Mouse (Mus musculus) E14TG2a.4 (cell line): ENCODE data around the gene Gm21985.

ENCODE experiments used
- H3K27me3 ChIP-seq: 2 replicates; pipeline ENCODE4 v1.6.1; 2014; ENCODE audit warnings: low read length, control low read depth; ENCODE audit not compliant: insufficient read depth
- H3K36me3 ChIP-seq: 2 replicates; pipeline ENCODE4 v1.6.1; 2014; ENCODE audit warnings: low read length, control low read depth; ENCODE audit not compliant: insufficient read depth
- H3K4me1 ChIP-seq: replicated peaks from 2 replicates; pipeline ENCODE4 v1.6.1; 2014; ENCODE audit warnings: low read depth, low read length, control low read depth
- H3K4me3 ChIP-seq: replicated peaks from 2 replicates; pipeline ENCODE4 v1.5.1; 2014; ENCODE audit warnings: mild to moderate bottlenecking, low read length
- H3K9me3 ChIP-seq: 2 replicates; pipeline ENCODE4 v1.6.1; 2014; ENCODE audit warnings: low read length, control low read depth
- CTCF ChIP-seq: conservative IDR thresholded peaks from 2 replicates; pipeline ENCODE4 v1.5.1; 2014; ENCODE audit warnings: low read length
- NANOG ChIP-seq: IDR thresholded peaks from 2 replicates; pipeline ENCODE4 v1.6.1; 2014; ENCODE audit warnings: borderline replicate concordance, low read length, mixed read lengths
- POU5F1 ChIP-seq: IDR thresholded peaks from 2 replicates; pipeline ENCODE4 v1.6.1; 2014; ENCODE audit warnings: low read length, borderline replicate concordance

Gm21985 gene

GRCm38 (mm10) chr2:112259241-112259962 lies 6.7 kb upstream of the Gm21985 start, which contains the start of gene Nutm1:
Gene Nutm1, minus strand, starts transcription at chr2:112259291.
- H3K4me3 ChIP-seq: no peak within 1 kb of the TSS
- H3K9me3 ChIP-seq: no peaks in the 10 kb centered on the region
- peaks cover 24% of the 10 kb centered on the region for H3K4me1 ChIP-seq
- H3K27me3 ChIP-seq: peaks cover 1% of the 10 kb centered on the region; the same call in 1 of the 2 replicates
- no peak for TF ChIP-seq NANOG
- H3K36me3 ChIP-seq: peaks cover 16% of the 10 kb centered on the region

GRCm38 (mm10) chr2:112261748-112262653 lies 4.1 kb upstream of the Gm21985 start, which contains the start of gene Nop10:
Gene Nop10, plus strand, starts transcription at chr2:112261926.
- Histone ChIP-seq H3K27me3 (no peaks in the 10 kb centered on the region), H3K36me3 (peaks cover 25% of the 10 kb centered on the region), H3K4me1 (peaks cover 35% of the 10 kb centered on the region), H3K4me3 (peak within 1 kb of the TSS; percentile 90), H3K9me3 (no peaks in the 10 kb centered on the region)
- TF ChIP-seq POU5F1 (no peak), CTCF (peak; percentile 71), NANOG (no peak)

- H3K4me3 ChIP-seq: peak overlapping the region; percentile 90
- peaks cover 42% of the 10 kb centered on the region for H3K4me1 ChIP-seq
- H3K36me3 ChIP-seq: peaks cover 25% of the 10 kb centered on the region
- no peaks in the 10 kb centered on the region for H3K27me3 ChIP-seq
- no peaks in the 10 kb centered on the region for H3K9me3 ChIP-seq
- TF ChIP-seq POU5F1: no peak
- TF ChIP-seq CTCF: peak; percentile 23
- no peak for TF ChIP-seq NANOG
Measured at GRCm38 (mm10) chr2:112262779-112263295, 3.3 kb upstream of the Gm21985 start.

- Histone ChIP-seq H3K27me3 (no peaks in the 10 kb centered on the region), H3K4me3 (peak overlapping the region; percentile 90), H3K36me3 (peaks cover 25% of the 10 kb centered on the region), H3K9me3 (no peaks in the 10 kb centered on the region), H3K4me1 (peaks cover 42% of the 10 kb centered on the region)
- no peak for TF ChIP-seq POU5F1
- no peak for TF ChIP-seq CTCF
- no peak for TF ChIP-seq NANOG
Measured at GRCm38 (mm10) chr2:112264364-112264763, 1.8 kb upstream of the Gm21985 start.

- TF ChIP-seq POU5F1 (no peak), NANOG (no peak), CTCF (no peak)
- Histone ChIP-seq H3K27me3 (no peaks in the 10 kb centered on the region), H3K4me3 (peak within 1 kb of the TSS; percentile 90)
Measured at GRCm38 (mm10) chr2:112265448-112266241, 469 bp upstream of the Gm21985 start, which contains the start of gene Slc12a6. Gene Slc12a6, plus strand, starts transcription at chr2:112265825.

GRCm38 (mm10) chr2:112266780-112267179 lies 666 bp downstream of the Gm21985 start:
- H3K27me3 ChIP-seq: no peaks in the 10 kb centered on the region
- H3K4me1 ChIP-seq: peaks cover 45% of the 10 kb centered on the region
- TF ChIP-seq POU5F1 (no peak), NANOG (no peak), CTCF (no peak)

More at GRCm38 (mm10) chr2:112265448-112266241, 469 bp upstream of the Gm21985 start, which contains the start of gene Slc12a6:
- peaks cover 25% of the 10 kb centered on the region for H3K36me3 ChIP-seq
- H3K4me1 ChIP-seq: peaks cover 45% of the 10 kb centered on the region
- no peaks in the 10 kb centered on the region for H3K9me3 ChIP-seq

GRCm38 (mm10) chr2:112267547-112268269 lies 1.6 kb downstream of the Gm21985 start:
- Histone ChIP-seq H3K36me3 (peaks cover 27% of the 10 kb centered on the region), H3K4me1 (peaks cover 45% of the 10 kb centered on the region), H3K4me3 (no peak overlapping the region), H3K27me3 (no peaks in the 10 kb centered on the region), H3K9me3 (no peaks in the 10 kb centered on the region)
- TF ChIP-seq NANOG (no peak), CTCF (no peak), POU5F1 (no peak)

More at GRCm38 (mm10) chr2:112266780-112267179, 666 bp downstream of the Gm21985 start:
- Histone ChIP-seq H3K36me3 (peaks cover 25% of the 10 kb centered on the region), H3K9me3 (no peaks in the 10 kb centered on the region), H3K4me3 (peak overlapping the region; percentile 90)
